Mouse (Mus musculus): ENCODE measurements around the gene Sf3a3. TPM values are rescaled to one million over a fixed set of nuclear protein-coding genes. Genes with fewer than 3 reads are reported as not detected.
A peak's percentile ranks its signal among the peaks of the same experiment; 100 is the strongest.
"Not testable (repeated sequence)": the region's sequence is repeated elsewhere in the genome, so short reads cannot be mapped to it uniquely, and the experiment has no call there.

Gene Sf3a3
- polyA plus RNA-seq, 1 experiment from 2014 or later = 73.6 TPM

DNA sequence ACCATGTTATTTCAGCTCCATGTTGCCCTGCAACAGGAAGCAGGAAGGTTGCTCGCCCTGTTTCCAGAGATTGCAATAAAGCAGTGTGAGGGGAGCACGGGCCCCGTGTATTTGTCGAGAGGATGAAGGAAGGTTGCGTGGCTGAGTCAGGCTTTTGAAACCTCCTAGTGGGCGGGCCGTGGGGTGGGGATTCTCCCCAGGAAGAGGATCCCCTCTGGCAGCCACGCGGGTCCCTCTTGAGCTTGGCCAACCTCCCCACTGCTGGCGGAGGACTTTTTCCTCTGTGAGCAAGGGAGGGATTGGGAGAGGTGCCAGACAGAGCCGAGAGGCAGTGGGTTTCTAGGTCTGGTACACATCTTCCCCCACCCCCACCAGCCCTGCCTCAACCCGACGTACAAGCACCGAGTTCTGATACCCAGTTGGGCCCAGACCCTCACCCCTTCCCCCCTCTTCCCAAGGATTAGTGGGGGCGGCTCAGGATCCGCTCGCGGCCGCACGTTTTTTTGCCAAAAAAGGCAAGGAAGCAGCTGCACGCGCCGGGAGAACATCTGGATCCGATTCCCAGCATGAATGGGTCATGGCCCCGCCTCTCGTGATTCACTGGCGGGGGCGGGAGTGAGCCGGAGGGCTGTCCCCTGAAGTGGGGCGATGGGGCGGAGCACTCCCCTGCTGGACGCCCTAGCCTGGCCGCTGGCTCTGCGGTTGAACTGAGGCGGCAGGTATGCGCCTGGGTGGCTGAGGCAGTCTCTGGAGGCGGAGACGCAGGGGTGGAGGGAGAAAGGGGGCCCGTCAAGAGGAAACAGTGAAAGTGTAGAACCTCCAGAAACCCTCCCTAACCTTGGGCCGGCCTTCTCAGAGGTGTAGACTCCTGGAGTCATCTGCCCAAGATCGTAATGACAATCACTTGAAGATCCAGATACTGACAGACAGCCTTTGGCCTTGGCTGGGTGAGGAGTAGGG, 5.8 kb upstream of the Sf3a3 start:
- WGBS = under 1% methylated on average over 41 of the region's 41 CpGs
- peak; percentile 86 for ATAC-seq (replicated peaks; ENCODE audit: insufficient number of reproducible peaks, insufficient read depth, low FRiP score, low read depth)
- peak overlapping the region; percentile 86 for H3K4me2 ChIP-seq
- H3K9ac ChIP-seq = peak overlapping the region; percentile 49
- peak overlapping the region; percentile 55 for H3K4me3 ChIP-seq
- peaks cover 3% of the 10 kb centered on the region; the same call in 1 of the 2 replicates for H3K36me3 ChIP-seq
- peaks cover 46% of the 10 kb centered on the region for H3K4me1 ChIP-seq (replicated peaks)
- peak overlapping the region; percentile 94 for H3K27ac ChIP-seq
- H3K9me3 ChIP-seq (replicated peaks) = no peaks in the 10 kb centered on the region
- no peaks in the 10 kb centered on the region for H3K27me3 ChIP-seq

DNA sequence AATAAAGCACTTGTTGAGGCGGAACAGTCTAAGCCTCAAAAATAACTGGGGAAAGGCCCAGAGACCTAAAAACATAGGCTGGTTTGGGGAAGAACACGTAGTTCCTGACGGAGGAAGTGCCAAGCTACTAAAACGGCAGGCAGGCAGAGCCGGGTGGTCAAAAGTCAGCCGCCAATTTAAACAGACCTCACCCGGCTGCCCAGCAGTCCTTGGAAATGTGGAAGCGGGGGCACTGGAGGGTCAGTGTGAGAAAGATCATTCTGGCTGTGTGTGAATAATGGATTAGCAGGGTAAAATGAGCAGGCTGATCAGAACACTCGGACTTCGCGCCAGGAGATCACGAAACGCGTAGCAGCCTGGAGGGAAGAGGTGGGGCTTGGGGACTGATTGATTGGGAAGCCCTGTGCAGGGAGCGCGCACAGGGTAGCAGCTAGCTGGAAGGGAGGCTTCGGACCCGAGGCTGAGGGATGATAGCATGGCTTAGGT, 4.6 kb upstream of the Sf3a3 start:
- peak overlapping the region; percentile 39 for H3K4me3 ChIP-seq
- WGBS = 5% methylated on average over 18 of the region's 18 CpGs
- H3K9me3 ChIP-seq (replicated peaks) = no peaks in the 10 kb centered on the region
- peak overlapping the region; percentile 18 for H3K9ac ChIP-seq
- no peaks in the 10 kb centered on the region for H3K27me3 ChIP-seq
- no peak for ATAC-seq (replicated peaks; ENCODE audit: insufficient number of reproducible peaks, insufficient read depth, low FRiP score, low read depth)
- H3K27ac ChIP-seq = peak overlapping the region; percentile 94
- H3K4me1 ChIP-seq (replicated peaks) = peaks cover 38% of the 10 kb centered on the region
- H3K36me3 ChIP-seq = peaks cover 3% of the 10 kb centered on the region; the same call in 1 of the 2 replicates
- H3K4me2 ChIP-seq = peak overlapping the region; percentile 86

DNA sequence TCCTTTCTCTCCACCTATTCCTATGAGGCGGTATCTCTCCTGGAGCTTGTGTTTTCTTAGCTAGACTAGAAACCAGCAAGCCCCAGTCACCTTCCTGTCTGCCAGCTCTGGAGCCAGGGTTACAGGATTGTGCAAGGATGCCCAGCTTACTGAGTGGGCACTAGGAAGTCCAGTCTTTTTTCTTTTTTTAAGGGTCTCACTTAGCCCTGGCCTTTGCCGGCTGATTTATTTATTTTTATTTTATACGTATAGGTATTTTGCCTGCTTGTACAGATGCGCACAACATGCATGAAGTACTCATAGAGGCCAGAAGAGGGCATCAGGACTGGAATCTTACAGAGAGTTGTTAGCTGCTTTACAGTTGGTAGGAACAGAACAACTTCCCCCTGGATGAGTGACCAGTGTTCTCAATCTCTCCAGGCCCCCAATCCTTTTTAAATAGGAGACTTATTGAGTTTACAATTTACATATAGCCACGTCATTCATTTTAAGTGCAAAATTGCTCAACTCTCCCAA, 3.7 kb upstream of the Sf3a3 start:
- 8% methylated on average over 5 of the region's 5 CpGs for WGBS
- H3K9me3 ChIP-seq (replicated peaks) = no peaks in the 10 kb centered on the region
- H3K36me3 ChIP-seq = peaks cover 3% of the 10 kb centered on the region; the same call in 1 of the 2 replicates
- H3K9ac ChIP-seq = no peak overlapping the region
- peak overlapping the region; percentile 94; the same call in 1 of the 2 replicates for H3K27ac ChIP-seq
- no peak for ATAC-seq (replicated peaks; ENCODE audit: insufficient number of reproducible peaks, insufficient read depth, low FRiP score, low read depth)
- H3K4me3 ChIP-seq = no peak overlapping the region; the same call in 1 of the 2 replicates
- no peaks in the 10 kb centered on the region for H3K27me3 ChIP-seq
- H3K4me1 ChIP-seq (replicated peaks) = peaks cover 37% of the 10 kb centered on the region
- H3K4me2 ChIP-seq = 0 out of 2 replicates have a peak overlapping the region, but pooled peaks have one; percentile 86

DNA sequence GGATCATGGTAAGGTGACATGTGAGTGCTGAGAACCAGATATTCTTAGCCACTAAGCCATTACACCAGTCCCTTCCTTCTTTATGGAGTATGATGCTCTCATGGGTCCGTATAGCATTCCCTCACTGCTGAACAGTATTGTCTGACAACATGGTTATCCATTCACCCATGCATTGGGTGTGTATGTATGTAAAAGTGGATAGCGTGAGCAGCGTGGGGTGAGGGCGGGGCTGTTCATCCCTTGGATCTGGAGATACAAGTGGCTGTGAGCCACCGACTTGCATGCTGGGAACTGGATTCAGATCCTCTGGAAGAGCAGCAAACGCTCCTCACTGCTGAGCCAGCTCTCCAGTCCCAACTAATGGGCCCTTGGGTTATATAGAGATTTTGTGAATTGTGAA, 2.0 kb upstream of the Sf3a3 start:
- Histone ChIP-seq H3K4me2 (no peak overlapping the region), H3K36me3 (peaks cover 13% of the 10 kb centered on the region), H3K27ac (no peak overlapping the region), H3K4me1 (replicated peaks) (peaks cover 43% of the 10 kb centered on the region), H3K4me3 (no peak overlapping the region), H3K9me3 (replicated peaks) (no peaks in the 10 kb centered on the region), H3K27me3 (no peaks in the 10 kb centered on the region), H3K9ac (no peak overlapping the region)
- no peak for ATAC-seq (replicated peaks; ENCODE audit: insufficient number of reproducible peaks, insufficient read depth, low FRiP score, low read depth)
- 86% methylated on average over 6 of the region's 6 CpGs for WGBS

DNA sequence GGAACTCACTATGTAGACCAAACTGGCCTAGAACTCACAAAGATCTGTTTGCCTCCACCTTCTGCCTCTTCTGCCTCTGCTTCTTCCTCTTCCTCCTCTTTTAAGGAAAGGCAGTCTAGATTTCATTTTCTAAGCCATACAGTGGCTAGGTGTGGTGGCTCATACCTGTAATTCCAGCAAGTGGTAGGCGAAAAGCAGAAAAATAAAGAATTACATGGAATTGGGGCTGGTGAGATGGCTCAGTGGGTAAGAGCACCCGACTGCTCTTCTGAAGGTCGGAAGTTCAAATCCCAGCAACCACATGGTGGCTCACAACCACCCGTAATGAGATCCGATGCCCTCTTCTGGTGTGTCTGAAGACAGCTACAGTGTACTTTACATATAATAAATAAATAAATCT, 726 bp upstream of the Sf3a3 start:
- H3K27ac ChIP-seq; H3K4me2 ChIP-seq; H3K4me3 ChIP-seq; H3K9me3 ChIP-seq (replicated peaks); H3K27me3 ChIP-seq; ATAC-seq (replicated peaks; ENCODE audit: insufficient number of reproducible peaks, insufficient read depth, low FRiP score, low read depth); H3K9ac ChIP-seq: not testable (repeated sequence)
- Histone ChIP-seq H3K36me3 (peaks cover 25% of the 10 kb centered on the region), H3K4me1 (replicated peaks) (peaks cover 33% of the 10 kb centered on the region)
- WGBS = 73% methylated on average over 5 of the region's 5 CpGs

DNA sequence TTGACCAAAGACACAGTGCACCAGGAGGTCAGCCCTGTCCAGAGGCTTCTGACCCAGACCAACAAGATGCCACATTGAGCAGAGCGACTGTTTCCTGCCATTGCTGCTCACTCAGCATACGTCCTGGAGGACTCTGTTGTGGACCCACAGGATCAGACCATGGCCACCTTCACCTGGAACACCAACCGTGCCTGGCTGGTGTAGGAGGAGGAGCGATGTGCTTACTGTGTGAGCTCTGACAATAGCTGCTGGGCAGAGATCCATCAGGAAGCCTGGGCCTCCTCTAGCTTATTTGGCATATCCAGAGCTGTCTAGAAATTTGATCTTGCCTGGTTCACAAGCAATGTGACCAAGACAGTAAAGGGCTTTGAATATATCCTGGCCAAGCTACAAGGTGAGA, 4.5 kb downstream of the Sf3a3 start:
- Histone ChIP-seq H3K36me3 (peaks cover 74% of the 10 kb centered on the region), H3K9ac (no peak overlapping the region), H3K4me3 (no peak overlapping the region), H3K9me3 (replicated peaks) (no peaks in the 10 kb centered on the region), H3K27ac (no peak overlapping the region), H3K4me2 (no peak overlapping the region), H3K27me3 (no peaks in the 10 kb centered on the region), H3K4me1 (replicated peaks) (peaks cover 17% of the 10 kb centered on the region)
- 95% methylated on average over 4 of the region's 4 CpGs for WGBS
- no peak for ATAC-seq (replicated peaks; ENCODE audit: insufficient number of reproducible peaks, insufficient read depth, low FRiP score, low read depth)

DNA sequence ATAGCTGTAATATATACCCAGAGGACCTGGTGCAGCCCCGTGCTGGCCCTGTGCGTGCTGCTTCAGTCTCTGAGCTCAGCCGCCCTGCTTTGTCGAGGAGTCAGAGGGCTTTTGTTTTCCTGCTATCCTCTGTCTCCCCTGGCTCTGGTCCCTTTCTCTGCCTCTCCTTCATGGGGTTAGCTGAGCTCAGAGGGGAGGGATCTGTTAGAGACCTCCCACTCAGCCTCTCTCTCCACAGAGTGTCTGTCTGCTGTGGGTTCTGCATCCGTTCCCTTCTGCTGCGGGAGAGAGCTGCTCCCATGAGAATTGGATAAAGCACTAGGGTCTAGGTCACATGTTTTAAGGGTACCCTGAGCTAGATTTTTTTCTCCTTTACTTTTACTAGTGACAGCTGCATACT, 11.5 kb downstream of the Sf3a3 start:
- Histone ChIP-seq H3K4me3 (no peak overlapping the region), H3K9ac (no peak overlapping the region), H3K4me1 (replicated peaks) (no peaks in the 10 kb centered on the region), H3K36me3 (peaks cover 95% of the 10 kb centered on the region), H3K27ac (no peak overlapping the region), H3K4me2 (no peak overlapping the region), H3K9me3 (replicated peaks) (no peaks in the 10 kb centered on the region), H3K27me3 (no peaks in the 10 kb centered on the region)
- WGBS = 93% methylated on average over 6 of the region's 6 CpGs
- no peak for ATAC-seq (replicated peaks; ENCODE audit: insufficient number of reproducible peaks, insufficient read depth, low FRiP score, low read depth)

DNA sequence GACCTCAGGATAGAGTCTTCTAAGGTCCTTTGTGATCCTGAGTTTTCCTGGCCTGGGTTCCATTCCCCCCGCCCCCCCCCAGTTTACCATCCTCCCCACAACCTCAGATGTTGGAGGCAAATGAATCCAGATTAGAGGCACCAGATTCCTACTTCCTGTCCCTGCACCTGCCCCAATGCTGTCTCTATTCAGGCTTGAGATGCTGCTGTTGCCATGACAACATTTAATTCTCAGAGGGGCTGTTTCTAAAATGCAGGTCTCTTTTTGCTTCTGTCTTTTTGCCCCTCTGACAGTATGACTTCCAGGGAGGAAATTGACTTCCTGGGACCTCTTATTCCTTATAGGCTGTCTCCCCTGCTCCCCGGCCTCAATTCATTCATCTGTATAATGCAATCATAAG, 22.4 kb downstream of the Sf3a3 start:
- ATAC-seq (replicated peaks; ENCODE audit: insufficient number of reproducible peaks, insufficient read depth, low FRiP score, low read depth) = no peak
- H3K36me3 ChIP-seq = peaks cover 16% of the 10 kb centered on the region
- H3K4me2 ChIP-seq = no peak overlapping the region
- peaks cover 4% of the 10 kb centered on the region for H3K4me1 ChIP-seq (replicated peaks)
- H3K9me3 ChIP-seq (replicated peaks) = no peaks in the 10 kb centered on the region
- H3K9ac ChIP-seq = no peak overlapping the region
- H3K27me3 ChIP-seq = no peaks in the 10 kb centered on the region
- H3K27ac ChIP-seq = no peak overlapping the region
- 60% methylated on average over 2 of the region's 2 CpGs for WGBS
- no peak overlapping the region for H3K4me3 ChIP-seq

DNA sequence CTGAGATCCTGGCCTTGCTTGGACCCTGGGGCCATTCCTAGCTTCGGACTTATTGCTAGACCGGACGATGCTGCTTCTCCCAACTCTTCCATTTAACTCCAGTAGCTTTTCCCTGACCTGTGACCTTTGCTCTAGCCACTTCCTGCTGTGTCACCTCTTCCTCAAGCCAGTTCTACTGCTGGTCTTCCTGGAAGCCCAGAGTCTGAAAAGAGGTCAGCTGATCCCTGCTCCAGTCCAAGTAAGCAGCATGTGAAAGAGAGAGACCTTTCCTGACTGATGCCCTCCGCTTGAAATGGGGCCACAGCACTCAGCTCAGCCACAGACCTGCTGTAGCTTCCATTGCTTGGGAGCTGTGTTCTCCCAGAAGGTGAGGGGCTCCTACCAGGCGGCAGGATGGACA, 22.9 kb downstream of the Sf3a3 start:
- peaks cover 9% of the 10 kb centered on the region for H3K4me1 ChIP-seq (replicated peaks)
- H3K36me3 ChIP-seq = peaks cover 13% of the 10 kb centered on the region
- H3K9me3 ChIP-seq (replicated peaks) = no peaks in the 10 kb centered on the region
- ATAC-seq (replicated peaks; ENCODE audit: insufficient number of reproducible peaks, insufficient read depth, low FRiP score, low read depth) = no peak
- H3K9ac ChIP-seq = no peak overlapping the region
- H3K4me2 ChIP-seq = no peak overlapping the region
- no peak overlapping the region for H3K4me3 ChIP-seq
- H3K27me3 ChIP-seq = no peaks in the 10 kb centered on the region
- WGBS = 67% methylated on average over 5 of the region's 5 CpGs
- no peak overlapping the region for H3K27ac ChIP-seq

DNA sequence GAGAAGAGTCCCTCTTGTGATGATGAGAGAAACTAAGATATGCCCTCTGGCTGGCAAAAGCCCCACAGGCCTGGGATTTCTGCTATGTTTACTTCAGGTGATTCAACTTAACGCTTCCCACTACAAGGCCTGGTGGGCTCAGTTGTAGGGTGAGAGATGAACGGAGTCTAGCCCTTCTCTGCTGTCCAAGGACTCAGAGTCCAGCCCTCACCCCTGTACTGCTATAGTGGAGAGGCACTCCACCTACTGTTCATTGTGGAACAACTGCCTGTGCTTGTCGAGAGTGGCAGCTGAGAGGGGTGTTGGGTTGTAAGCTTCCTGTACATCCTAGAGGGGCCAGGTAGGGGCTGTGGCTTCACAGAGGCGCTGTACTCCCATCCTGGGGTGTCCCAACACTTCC, 23.4 kb downstream of the Sf3a3 start:
- Histone ChIP-seq H3K36me3 (peaks cover 8% of the 10 kb centered on the region), H3K9me3 (replicated peaks) (no peaks in the 10 kb centered on the region), H3K27ac (no peak overlapping the region), H3K27me3 (no peaks in the 10 kb centered on the region), H3K9ac (no peak overlapping the region), H3K4me3 (no peak overlapping the region), H3K4me1 (replicated peaks) (peaks cover 9% of the 10 kb centered on the region), H3K4me2 (no peak overlapping the region)
- no peak for ATAC-seq (replicated peaks; ENCODE audit: insufficient number of reproducible peaks, insufficient read depth, low FRiP score, low read depth)
- WGBS = 42% methylated on average over 4 of the region's 4 CpGs

DNA sequence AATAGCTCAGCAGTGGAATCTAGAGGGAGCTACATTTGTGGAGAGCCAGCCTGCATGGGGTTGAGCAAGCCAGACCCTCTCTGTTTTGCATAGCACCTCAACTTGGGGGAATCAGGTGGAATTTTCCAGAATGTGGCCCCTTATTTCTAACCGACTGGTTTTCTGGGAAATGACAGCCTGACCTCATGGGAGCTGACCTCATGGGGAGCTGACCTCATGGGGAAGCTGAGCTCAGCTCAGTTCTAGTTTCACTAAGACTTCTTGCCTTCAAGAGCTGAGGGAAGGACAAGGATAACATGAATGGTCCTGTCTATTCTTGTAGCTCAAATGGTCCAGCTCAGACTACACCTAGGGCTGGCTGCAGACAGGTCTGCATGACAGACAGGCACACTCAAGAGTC, 24.2 kb downstream of the Sf3a3 start:
- ATAC-seq (replicated peaks; ENCODE audit: insufficient number of reproducible peaks, insufficient read depth, low FRiP score, low read depth) = no peak
- Histone ChIP-seq H3K9me3 (replicated peaks) (no peaks in the 10 kb centered on the region), H3K36me3 (peaks cover under 1% of the 10 kb centered on the region; the same call in 1 of the 2 replicates), H3K27ac (no peak overlapping the region), H3K9ac (no peak overlapping the region), H3K27me3 (no peaks in the 10 kb centered on the region), H3K4me1 (replicated peaks) (peaks cover 9% of the 10 kb centered on the region), H3K4me3 (no peak overlapping the region), H3K4me2 (no peak overlapping the region)
- 64% methylated on average over 1 of the region's 1 CpGs for WGBS
